Mouse (Mus musculus): ENCODE measurements around the gene Atrnl1.

DNA sequence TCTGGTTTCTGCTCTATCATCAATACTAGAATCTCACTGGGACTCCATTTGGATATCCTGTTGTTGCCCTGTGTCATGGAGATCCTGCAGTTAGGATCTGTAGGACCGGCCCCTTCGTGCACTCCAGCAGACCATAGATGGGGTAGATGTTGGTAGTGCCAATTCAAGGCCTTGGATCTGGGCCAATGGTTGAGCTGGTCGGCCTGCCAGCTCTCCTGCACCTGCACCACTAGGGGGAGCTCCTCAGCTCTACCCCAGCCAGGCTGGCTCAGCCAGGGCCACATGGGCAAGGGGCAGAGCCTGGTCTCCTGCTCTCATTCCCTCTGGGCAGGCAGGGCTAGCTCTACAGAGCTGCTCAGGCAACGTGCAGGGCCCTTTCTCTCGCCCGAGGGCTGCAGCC, 114.1 kb downstream of the Atrnl1 start:
- TF ChIP-seq CTCF (IDR thresholded peaks at IDR 0.05; ENCODE audit: extremely low read depth, insufficient read depth, low read length) (peak; percentile 28; the same call in 1 of the 2 replicates), POLR2A (IDR thresholded peaks at IDR 0.05; ENCODE audit: extremely low read depth, insufficient read depth, low read length) (no peak)
